Mouse (Mus musculus) mouse trophoblast stem cell (cell line): Measurements from ENCODE around the gene Nudt3.

ENCODE experiments used
- in situ Hi-C, 2 experiments: fragments of 300-500 bp; cut with MseI, MboI; formaldehyde crosslinking; loops; 2 replicates in 1 of 2; 3 replicates in 1 of 2; pipeline ENCODE4 v1.15.1; 2025

Nudt3 gene

GRCm38 (mm10) chr17:27568228-27568627 is 55.1 kb downstream of the Nudt3 start:
- in situ Hi-C loops: no loop called here

DNA sequence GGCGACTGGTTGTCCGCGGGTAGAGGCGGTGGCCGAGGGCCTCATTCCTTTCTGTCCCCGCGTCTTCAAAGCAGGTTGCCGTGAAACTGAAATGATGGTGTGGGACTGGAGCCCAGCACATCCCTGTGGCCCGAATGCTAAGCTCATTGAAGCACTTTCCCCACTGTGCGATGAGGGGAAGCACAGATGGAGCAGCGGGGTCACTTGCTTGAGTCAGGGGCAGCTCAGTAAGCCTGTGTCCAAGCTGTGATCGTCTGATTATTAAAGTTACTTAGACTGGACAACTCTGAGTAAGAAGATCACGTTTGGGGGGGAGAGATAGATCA is 57.4 kb downstream of the Nudt3 start:
- in situ Hi-C loops: no loop called here

DNA sequence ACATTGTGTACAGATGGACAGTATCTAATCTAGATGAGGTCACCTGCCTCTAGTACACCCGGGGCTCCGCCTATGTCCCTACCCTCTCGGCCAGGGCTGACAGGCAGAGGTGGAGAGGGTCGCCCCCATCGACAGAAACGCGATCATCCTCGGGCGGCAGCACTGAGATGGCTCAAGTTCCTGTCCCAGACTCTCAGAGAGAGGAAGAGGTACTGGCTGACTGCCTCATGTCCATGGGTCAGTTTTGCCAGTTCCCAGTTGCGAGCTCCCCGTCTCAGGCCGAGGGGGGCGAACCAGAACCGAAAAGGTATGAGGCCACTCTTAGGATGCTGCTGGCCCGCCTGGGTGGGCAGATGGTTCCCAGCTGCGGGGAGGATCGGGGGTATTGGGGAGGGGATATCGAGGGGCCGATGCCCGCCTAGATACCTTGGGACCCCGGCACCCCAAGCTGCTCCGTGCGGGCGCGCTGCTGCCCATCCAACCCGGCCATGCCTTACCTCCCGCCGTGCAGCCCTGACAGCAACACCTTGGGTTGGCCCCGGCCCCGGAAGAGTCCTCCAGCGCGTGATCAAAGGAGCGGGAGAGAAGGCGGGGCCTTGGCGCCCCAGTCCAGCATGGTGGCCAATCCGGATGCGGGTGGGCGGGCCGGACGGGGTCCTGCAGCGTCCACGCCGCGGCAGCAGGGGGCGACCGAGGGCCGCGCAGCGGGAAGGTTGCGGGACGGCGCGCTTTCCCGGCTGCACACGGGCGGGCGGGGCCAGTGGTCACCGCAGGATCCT is 57.9 kb downstream of the Nudt3 start, which contains the start of gene AI413582:
TSS of gene AI413582 (minus strand) at position 594 of the 779 bp plus-strand sequence.
- in situ Hi-C loops: no loop called here

- in situ Hi-C loops: no loop called here
Observed at GRCm38 (mm10) chr17:27564391-27565162, 58.7 kb downstream of the Nudt3 start.

- in situ Hi-C loops: no loop called here
Observed at GRCm38 (mm10) chr17:27563771-27564244, 59.5 kb downstream of the Nudt3 start.

DNA sequence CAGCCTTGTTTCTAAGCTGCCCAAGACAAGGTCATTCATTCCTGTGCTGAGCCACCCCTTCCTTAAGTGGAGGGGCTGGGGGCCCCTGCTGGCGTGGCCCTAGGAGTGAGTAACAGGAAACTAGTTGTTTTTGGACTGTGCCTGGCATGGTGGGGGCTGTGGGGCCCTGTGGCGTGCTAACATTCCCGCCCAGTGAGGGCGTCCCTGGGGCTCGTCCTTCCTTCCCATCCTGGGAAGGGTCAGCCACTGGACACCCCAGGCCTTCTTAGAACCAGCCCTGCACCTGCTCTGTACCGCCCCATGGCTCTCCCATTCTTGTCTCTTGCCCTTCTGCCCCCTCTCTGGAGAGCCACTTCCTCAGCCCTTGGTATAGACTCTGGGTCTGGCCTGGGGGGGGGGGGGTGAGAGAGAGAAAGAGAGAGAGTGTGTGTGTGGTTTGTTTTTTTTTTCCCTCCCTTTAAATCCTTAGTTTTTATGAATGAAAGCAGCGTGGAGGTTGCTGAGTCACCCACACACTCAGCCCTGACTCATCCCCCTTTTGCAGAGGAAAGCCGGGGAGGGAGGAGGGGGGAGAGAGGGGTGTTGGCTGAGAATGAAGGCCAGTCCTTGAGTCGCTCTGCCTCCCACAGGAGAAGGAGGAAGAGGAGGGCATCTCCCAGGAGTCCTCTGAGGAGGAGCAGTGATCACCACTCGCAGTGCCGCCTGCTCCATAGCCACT is 61.3 kb downstream of the Nudt3 start:
- in situ Hi-C loops: no loop called here

DNA sequence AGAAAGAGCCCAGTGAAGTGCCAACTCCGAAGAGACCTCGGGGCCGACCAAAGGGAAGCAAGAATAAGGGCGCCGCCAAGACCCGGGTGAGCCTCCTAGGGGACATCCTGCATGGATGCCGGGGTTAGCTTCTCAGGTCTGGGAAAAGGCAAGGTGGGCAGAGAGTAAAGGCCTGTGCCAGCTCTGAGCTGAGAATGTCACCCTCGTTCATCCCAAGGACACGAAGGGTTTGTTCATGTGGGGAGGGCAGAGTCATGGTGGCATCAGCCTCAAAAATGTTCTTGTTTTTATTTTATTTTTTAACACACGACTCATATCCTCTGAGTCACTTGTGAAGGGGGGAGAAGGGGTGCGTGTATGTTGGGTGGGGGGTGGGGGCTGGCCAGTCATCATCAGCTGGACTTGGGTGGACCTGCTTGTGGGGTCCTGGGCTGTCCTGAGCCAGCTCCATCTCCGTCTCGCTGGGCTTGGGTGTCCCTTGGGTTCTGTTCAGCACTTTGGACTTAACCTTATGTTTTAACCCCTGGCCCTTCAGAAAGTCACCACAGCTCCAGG is 62.3 kb downstream of the Nudt3 start:
- in situ Hi-C loops: no loop called here

GRCm38 (mm10) chr17:27559596-27559995 is 63.7 kb downstream of the Nudt3 start:
- in situ Hi-C loops: no loop called here

GRCm38 (mm10) chr17:27558845-27559244 is 64.5 kb downstream of the Nudt3 start:
- in situ Hi-C loops: no loop called here

GRCm38 (mm10) chr17:27557927-27558661 is 65.2 kb downstream of the Nudt3 start:
- in situ Hi-C loops: no loop called here

DNA sequence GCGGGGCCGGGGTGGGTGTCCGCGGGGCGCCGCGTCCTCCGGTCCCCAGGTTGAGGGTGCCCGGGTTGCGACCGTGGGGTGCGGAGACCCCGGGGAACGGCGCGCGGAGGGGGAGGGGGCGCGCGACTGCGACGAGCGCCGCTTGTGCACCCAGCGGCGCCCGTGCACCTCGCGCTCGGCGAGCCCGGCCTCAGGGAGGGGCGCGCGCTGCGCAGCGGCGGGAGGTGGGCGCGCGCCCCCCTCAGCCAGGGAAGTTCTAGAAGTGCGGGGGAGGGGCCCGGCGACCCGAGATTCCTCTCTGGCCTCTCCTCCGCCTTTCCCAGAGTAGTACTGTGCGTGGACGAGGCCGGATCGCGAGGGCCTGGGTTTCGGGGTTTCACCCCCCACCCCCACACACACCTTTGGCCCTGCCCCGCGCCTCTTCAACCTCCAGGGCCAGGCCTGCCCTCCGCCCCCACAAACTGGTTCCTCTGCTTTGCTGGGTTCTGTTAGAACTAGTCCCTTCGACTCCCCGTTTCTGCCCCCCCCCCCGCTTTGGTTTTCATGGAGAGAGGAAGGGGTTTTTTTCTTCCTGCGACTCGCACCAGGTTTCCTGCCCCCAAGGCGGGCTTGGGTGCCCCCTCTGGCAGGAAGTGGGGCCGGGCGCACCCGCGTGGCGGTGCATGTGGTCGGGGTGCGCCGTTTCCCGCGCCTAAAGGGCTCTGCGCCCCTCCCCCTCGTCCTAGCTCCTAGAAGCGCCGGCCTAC is 65.9 kb downstream of the Nudt3 start:
- in situ Hi-C loops: no loop called here

- in situ Hi-C loops: no loop called here
Observed at GRCm38 (mm10) chr17:27556315-27557011, 66.8 kb downstream of the Nudt3 start, which contains the start of gene Hmga1. TSS of gene Hmga1 (plus strand) at chr17:27556497.

DNA sequence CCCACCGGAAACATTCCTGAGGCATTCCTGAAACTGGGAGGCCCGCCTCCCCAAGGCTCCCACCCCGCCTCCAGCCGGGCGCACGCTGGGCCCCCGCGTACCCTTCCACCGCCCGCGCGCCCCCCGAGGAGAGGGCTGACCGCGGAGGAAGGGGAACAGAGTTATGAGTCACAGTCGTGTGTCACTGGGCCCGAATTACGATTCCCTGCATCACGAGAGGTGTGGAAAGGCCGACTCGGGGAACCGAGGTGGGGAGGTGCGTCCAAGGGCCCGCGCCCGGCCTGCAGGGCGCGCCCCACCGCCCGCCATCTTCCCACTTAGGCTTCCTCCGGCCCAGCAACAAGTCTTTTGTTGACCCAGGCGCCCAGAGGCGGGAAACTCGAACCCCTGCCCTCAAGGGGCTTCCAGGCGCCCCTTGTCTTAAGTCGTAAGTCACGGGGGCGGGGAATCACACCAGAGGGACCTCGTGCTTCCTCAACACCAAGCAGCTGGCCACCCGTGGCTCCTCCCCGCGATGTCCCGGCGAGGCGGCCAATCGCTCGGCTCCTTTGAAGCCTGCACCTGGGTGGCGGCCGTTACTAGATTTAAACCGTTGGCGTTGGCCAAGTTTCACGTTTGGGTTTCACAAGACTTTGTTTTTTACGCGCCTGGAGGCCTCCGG is 67.7 kb downstream of the Nudt3 start:
- in situ Hi-C loops: no loop called here

DNA sequence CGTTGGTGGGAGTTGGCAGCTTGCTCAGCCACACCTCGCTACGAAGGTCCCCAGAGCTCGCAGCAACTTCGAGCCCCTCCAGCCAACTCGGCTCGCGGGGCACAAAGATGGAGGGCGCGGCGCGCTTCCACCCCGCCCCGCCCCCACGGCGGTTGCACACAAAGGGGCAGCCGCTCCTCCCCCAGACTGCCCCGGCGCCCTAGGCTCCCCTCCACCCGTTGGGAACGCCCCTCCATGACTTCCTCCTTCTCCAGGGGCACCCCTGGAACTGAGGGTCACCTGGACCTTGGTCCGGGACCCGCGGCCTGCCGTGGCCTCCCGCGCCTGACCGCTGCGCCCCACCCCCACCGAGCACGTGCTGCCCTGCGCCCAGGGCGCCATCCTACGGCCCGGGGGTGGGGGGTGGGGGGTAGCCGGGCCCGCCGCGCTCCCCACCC is 68.2 kb downstream of the Nudt3 start:
- in situ Hi-C loops: no loop called here

DNA sequence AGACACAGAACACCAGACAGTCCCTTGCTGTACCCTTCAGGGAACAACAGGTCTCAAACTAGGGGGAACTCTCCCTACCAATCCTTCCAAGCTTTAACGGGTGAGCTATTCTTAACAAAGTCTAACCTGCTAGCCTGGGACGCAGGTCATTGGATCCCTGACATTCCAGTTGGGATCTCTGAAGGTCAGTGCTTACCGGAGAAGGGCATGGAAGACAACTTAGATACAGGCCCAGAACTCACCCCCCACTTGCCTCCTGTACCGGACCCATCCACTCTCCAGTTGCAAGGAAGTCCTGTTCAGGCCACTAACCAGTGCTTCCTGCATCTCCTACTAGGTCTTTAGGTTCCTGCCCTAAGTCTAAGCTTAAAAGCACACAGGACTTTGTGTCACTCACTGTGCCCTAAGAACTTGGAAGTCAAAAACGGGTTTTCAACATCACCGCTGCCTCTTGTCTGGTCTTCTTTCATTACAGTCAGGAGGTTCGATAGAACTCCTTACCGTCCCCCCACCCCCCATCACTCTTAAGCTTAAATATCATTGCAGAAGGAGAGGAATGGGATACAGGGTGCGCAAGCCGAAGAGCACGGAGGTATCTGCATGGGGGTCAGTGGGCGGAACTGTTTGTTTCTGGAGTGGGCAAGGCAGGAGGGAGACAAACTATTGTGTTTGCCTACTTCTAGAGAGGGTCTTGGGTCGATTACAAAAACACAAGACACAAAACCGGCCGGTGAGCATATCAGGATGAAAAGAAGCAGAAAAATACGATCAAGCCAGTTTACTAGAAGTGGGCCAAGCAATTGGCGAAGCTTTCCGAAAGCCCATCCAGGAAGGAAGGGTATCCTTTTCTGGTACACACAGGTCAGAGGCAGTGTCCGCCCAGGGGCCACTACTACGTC is 69.0 kb downstream of the Nudt3 start:
- in situ Hi-C loops: no loop called here

DNA sequence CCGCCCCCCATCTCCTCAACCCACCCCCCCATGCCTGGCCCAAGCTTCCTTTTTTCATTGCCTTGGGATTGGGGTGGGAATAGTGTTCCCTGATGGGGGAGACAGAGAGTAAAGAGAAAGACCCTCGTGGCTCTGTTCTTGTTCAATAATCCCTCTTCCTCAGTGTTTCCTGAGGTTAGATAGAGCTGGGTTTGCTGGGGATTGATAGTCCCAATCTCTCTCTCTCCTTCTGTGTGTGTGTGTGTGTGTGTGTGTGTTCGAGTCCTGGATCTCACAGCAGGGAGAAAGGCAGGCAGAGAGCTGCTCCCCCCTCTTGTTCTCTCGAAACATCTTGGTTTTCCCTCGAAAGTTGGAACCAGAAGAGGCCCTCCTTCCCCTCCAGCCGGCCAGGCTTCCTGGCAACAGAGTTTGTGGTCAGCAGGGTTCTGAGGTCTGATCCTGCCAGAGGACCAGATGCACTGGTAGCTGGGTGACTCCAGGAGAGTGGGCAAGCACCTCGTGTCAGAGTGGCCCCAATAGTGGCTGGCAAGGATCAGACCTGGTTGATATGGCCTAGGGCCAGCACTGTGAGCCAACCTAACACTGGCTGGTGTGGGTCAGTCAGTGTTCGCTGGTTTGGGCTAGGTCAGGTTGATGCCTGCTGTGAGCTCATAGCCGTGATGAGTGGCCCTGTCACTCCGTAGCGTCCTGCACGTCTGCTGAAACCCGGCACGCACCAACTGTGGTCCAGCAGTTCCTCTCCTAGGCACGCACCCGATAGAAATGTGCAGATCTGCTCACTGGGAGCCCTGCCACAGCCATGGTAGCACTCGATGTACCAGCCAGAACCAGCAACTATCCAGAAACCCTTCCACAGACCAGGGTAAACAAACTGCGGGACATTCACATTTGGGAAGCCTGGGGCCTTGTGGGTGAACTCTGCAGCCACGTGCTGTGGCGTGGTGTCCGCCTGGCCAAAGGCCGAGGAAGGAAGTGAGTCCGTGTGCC is 70.8 kb downstream of the Nudt3 start:
- in situ Hi-C loops: no loop called here

GRCm38 (mm10) chr17:27551393-27551940 is 71.8 kb downstream of the Nudt3 start:
- in situ Hi-C loops: no loop called here
